Mouse (Mus musculus): ENCODE data around the gene Gm20388. TPM values are rescaled to one million over a fixed set of nuclear protein-coding genes. Genes with fewer than 3 reads are reported as not detected.

The Gm20388 gene
- polyA plus RNA-seq, 1 experiment: 10.6 TPM

DNA sequence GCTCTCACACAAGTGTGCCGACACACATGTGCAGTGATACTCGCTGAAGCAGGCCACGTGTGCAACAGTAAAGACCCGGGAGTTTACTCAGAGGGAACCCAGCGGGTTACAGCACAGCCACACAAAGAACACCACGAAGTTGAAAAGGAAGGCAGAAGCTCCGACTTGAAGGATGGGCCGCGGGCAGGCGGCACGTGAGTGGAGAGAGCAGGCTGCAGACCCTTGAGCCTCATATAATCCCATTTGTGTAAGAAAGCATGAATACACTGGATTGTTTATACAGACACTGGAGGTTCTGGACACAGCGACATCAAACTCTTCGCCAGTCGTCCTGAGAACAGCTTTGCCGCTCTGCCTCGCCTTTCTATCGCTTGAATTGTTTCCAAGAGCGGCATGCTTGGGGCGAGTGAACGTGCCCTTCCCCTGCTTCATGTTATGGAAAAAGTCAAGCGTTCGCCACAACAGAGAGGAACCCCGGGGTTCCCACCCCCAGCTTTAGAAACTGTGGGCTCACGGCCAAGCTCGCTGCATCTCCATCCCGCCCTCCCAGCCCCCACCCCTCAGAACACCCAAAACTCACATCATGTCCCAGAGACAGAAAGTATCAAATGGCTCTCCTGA is 1569.9 kb downstream of the Gm20388 start:
- no peak for TF ChIP-seq CTCF (IDR thresholded peaks at IDR 0.05; ENCODE audit: control insufficient read depth, insufficient read depth, low read length)
- TF ChIP-seq POLR2A (IDR thresholded peaks at IDR 0.05; ENCODE audit: borderline replicate concordance, control insufficient read depth, low read depth, low read length): no peak
- WGBS: 78% methylated on average over 26 of the region's 26 CpGs
- Histone ChIP-seq H3K4me1 (ENCODE audit: control insufficient read depth, insufficient read depth, low read length) (no peaks in the 10 kb centered on the region), H3K4me3 (replicated peaks; ENCODE audit: control insufficient read depth, low read depth, low read length) (no peak overlapping the region), H3K27ac (ENCODE audit: control insufficient read depth, insufficient read depth, low read depth, low read length, poor library complexity) (no peak overlapping the region)

DNA sequence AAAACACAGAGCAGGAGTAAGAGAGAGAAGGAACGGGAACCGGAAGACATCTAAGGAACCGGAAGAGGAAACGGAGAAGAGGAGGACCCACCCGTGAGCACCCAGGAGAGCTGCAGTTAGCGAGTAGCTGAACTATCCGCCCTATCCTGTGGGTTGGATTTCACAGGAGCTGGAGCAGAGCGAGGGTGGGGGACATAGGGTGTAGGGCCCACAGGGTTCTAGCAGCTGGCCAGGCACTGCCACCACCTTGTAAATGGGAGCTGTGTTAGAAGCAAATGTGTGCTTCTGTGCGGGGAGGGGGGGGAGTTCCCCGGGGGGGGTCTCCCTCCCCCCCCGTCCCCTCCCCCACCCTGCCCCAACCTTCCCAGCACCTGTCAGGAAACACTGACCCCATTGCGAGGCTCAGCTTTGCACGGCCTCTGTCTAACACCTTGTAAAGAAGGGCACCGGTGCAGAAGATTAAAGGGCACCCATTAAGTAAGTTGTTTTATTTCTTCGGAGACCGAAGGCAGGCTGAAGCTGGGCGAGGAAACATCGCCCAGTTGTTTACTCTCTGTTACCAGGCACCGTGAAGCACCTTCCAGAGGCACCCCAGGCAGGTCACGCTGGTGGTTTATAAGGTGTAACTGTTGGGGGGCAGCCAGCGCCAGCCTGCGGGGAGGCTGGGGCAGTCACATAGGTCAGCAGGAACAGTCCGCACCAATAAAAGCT is 1573.6 kb downstream of the Gm20388 start:
- Histone ChIP-seq H3K4me3 (replicated peaks; ENCODE audit: control insufficient read depth, low read depth, low read length) (no peak overlapping the region), H3K27ac (ENCODE audit: control insufficient read depth, insufficient read depth, low read depth, low read length, poor library complexity) (no peak overlapping the region), H3K4me1 (ENCODE audit: control insufficient read depth, insufficient read depth, low read length) (no peaks in the 10 kb centered on the region)
- WGBS: 67% methylated on average over 23 of the region's 23 CpGs
- TF ChIP-seq CTCF (IDR thresholded peaks at IDR 0.05; ENCODE audit: control insufficient read depth, insufficient read depth, low read length) (no peak), POLR2A (IDR thresholded peaks at IDR 0.05; ENCODE audit: borderline replicate concordance, control insufficient read depth, low read depth, low read length) (no peak)

DNA sequence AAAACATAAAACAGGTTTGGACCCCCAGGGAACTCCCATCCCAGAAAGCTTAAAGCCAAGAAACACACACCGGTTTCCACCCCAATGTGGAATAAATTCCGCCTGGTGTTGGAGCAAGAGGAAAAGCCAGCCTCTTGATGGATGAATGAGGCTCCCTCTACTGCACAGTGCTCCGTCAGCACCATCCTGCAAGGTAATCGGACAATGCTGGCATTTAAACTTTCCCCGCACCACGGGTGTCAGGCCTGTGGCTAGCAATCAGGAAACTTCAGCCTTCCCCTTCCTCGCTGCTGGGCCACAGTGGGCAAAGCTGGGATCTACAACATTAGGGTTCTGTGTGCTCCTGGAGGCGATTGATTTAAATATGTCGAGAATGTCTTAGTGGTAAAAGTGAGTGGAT is 1581.0 kb downstream of the Gm20388 start:
- WGBS: 50% methylated on average over 9 of the region's 9 CpGs
- H3K27ac ChIP-seq (ENCODE audit: control insufficient read depth, insufficient read depth, low read depth, low read length, poor library complexity): no peak overlapping the region
- TF ChIP-seq CTCF (IDR thresholded peaks at IDR 0.05; ENCODE audit: control insufficient read depth, insufficient read depth, low read length): no peak
- TF ChIP-seq POLR2A (IDR thresholded peaks at IDR 0.05; ENCODE audit: borderline replicate concordance, control insufficient read depth, low read depth, low read length): no peak
- H3K4me1 ChIP-seq (ENCODE audit: control insufficient read depth, insufficient read depth, low read length): no peaks in the 10 kb centered on the region
- H3K4me3 ChIP-seq (replicated peaks; ENCODE audit: control insufficient read depth, low read depth, low read length): no peak overlapping the region

DNA sequence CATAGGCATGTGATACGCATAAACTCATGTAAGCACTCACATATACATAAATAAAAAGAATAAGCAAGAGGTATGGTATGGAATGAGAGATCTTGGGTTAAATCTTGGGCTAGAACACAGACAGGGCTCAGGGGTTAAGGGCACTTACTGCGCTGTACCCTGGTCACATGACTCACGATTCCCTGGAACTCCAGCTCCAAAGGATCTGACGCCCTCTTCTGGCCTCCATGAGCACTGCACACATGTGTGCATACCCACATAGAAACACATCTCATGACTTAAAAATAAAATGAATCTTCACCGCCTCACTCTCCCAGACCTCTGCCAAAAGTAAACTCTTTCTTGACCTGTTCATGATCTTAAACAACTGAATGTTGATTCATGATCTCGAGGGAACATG is 1587.0 kb downstream of the Gm20388 start:
- no peak overlapping the region for H3K4me3 ChIP-seq (replicated peaks; ENCODE audit: control insufficient read depth, low read depth, low read length)
- H3K27ac ChIP-seq (ENCODE audit: control insufficient read depth, insufficient read depth, low read depth, low read length, poor library complexity): no peak overlapping the region
- H3K4me1 ChIP-seq (ENCODE audit: control insufficient read depth, insufficient read depth, low read length): no peaks in the 10 kb centered on the region
- no peak for TF ChIP-seq POLR2A (IDR thresholded peaks at IDR 0.05; ENCODE audit: borderline replicate concordance, control insufficient read depth, low read depth, low read length)
- no peak for TF ChIP-seq CTCF (IDR thresholded peaks at IDR 0.05; ENCODE audit: control insufficient read depth, insufficient read depth, low read length)
- WGBS: 76% methylated on average over 6 of the region's 6 CpGs

DNA sequence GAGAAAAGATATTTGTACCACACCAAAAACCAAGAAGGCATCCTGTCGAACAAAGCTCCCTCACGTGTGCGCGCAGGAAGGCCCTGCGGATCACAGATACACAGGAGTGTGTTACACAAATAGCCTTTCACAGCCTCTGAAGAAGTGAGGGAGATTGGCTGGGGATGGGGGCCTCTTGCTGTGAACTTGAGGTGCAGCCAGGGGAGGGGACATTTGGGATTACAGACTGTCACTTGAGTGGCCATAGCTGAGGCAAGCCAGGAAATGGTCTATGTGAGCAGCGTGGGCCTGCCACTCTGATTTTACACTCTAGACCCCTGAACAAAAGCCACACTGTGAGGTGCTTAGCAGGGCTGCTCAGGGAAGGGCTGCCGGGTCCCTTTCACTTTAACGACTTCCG is 1601.1 kb downstream of the Gm20388 start:
- H3K4me1 ChIP-seq (ENCODE audit: control insufficient read depth, insufficient read depth, low read length): no peaks in the 10 kb centered on the region
- H3K4me3 ChIP-seq (replicated peaks; ENCODE audit: control insufficient read depth, low read depth, low read length): no peak overlapping the region
- WGBS: 53% methylated on average over 9 of the region's 9 CpGs
- H3K27ac ChIP-seq (ENCODE audit: control insufficient read depth, insufficient read depth, low read depth, low read length, poor library complexity): no peak overlapping the region
- TF ChIP-seq CTCF (IDR thresholded peaks at IDR 0.05; ENCODE audit: control insufficient read depth, insufficient read depth, low read length) (no peak), POLR2A (IDR thresholded peaks at IDR 0.05; ENCODE audit: borderline replicate concordance, control insufficient read depth, low read depth, low read length) (no peak)

DNA sequence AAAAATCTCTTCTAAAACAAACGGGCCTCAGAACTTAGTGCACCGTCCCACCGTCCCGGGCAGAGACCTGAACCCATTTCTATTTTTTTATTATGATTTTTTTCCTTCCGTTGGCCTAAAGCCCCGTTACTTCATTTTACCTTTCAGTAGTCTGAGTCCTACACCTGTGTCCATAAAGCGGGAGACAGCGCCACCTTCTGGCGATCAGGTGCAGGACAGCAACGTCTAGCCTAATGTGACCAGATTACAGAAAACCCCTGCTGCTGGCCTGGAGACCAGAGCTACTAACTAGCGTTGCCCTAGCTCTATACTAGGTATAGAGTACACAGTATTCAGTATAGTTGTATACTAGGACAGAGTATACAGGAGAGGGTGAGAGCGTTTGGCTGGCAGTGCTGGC is 1602.8 kb downstream of the Gm20388 start:
- no peak overlapping the region for H3K4me3 ChIP-seq (replicated peaks; ENCODE audit: control insufficient read depth, low read depth, low read length)
- H3K27ac ChIP-seq (ENCODE audit: control insufficient read depth, insufficient read depth, low read depth, low read length, poor library complexity): no peak overlapping the region
- 6% methylated on average over 12 of the region's 12 CpGs for WGBS
- no peak for TF ChIP-seq POLR2A (IDR thresholded peaks at IDR 0.05; ENCODE audit: borderline replicate concordance, control insufficient read depth, low read depth, low read length)
- peak; percentile 91 for TF ChIP-seq CTCF (IDR thresholded peaks at IDR 0.05; ENCODE audit: control insufficient read depth, insufficient read depth, low read length)
- H3K4me1 ChIP-seq (ENCODE audit: control insufficient read depth, insufficient read depth, low read length): no peaks in the 10 kb centered on the region

DNA sequence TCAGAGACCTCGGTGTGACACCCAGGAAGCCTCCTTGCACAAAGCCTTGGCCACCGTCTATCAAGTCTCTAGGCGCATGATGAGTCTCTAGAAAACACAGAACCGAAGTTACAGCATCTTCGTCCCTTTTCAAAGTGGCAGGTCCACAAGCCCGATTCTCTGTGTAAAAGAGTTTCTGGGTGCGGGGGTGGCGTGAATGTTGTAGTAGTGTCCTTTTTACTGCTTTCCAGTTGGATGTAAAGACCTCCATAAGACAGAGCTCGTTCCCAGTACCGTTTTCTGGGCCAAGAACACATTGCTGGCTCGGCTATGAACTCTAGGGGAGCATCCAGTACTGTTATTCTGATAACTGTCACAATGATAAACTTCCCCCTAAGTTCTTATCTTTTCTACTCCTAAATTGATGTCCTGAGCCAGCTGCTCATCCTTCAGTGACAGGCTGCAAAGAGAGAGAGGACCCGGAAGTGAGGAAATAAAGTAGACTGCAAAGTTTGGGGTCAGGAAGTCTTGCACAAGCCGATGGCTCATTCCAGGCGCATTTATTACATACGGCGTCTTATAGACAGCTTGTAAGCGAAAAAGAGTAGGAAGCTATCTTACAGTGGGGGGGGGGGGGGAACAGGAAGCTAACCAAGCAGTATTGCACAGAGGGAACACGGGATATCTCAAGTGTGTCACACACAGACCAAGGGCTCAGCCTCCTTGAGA is 1614.6 kb downstream of the Gm20388 start:
- no peaks in the 10 kb centered on the region; the same call in none of the 2 replicates for H3K4me1 ChIP-seq (ENCODE audit: control insufficient read depth, insufficient read depth, low read length)
- no peak overlapping the region for H3K27ac ChIP-seq (ENCODE audit: control insufficient read depth, insufficient read depth, low read depth, low read length, poor library complexity)
- no peak for TF ChIP-seq POLR2A (IDR thresholded peaks at IDR 0.05; ENCODE audit: borderline replicate concordance, control insufficient read depth, low read depth, low read length)
- TF ChIP-seq CTCF (IDR thresholded peaks at IDR 0.05; ENCODE audit: control insufficient read depth, insufficient read depth, low read length): no peak
- 44% methylated on average over 18 of the region's 18 CpGs for WGBS
- no peak overlapping the region for H3K4me3 ChIP-seq (replicated peaks; ENCODE audit: control insufficient read depth, low read depth, low read length)

DNA sequence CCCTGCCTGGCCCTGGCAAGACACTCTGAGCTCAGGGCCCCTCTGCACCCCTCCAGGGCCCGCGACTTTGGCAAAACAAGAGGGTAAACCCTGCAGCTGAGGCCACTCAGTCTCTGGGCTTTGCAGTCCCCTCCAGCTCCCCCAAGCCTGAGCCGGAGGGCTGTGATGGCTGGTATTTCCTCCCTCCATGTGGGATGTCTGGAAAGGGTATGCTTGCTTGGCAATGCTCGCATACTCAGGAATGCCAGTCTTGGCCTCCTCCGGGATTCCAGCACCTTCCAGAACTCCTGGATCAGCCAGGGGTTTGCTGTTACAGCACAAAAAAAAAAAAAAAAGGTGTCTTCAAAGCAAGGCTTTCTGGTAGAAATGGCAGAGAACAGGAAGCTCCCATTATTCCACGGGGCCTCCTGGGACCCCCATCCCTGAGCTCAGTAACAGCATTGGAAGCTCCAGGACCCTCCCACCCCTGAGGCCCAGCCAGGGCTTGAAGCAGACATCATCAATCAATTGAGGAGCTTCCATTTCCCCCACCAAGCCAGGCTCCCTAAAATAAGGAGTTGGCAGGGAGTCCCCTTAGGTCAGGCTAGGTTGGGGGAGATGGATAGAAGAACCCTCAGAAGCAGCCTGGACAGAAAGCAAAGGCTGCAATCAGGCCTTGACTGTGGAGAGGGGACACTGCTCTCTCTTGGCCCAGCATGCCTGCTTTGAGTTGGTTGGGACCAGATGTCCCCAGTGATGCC is 1616.3 kb downstream of the Gm20388 start:
- no peak for TF ChIP-seq CTCF (IDR thresholded peaks at IDR 0.05; ENCODE audit: control insufficient read depth, insufficient read depth, low read length)
- no peak for TF ChIP-seq POLR2A (IDR thresholded peaks at IDR 0.05; ENCODE audit: borderline replicate concordance, control insufficient read depth, low read depth, low read length)
- 71% methylated on average over 6 of the region's 6 CpGs for WGBS
- no peaks in the 10 kb centered on the region; the same call in none of the 2 replicates for H3K4me1 ChIP-seq (ENCODE audit: control insufficient read depth, insufficient read depth, low read length)
- no peak overlapping the region for H3K4me3 ChIP-seq (replicated peaks; ENCODE audit: control insufficient read depth, low read depth, low read length)
- no peak overlapping the region for H3K27ac ChIP-seq (ENCODE audit: control insufficient read depth, insufficient read depth, low read depth, low read length, poor library complexity)

Measured in bone marrow, adult 2 months (tissue).